Mouse (Mus musculus) liver, postnatal 0 days (tissue): ENCODE results near the gene Frmd6.

Experiments
- CTCF ChIP-seq: sonication (generic); IDR thresholded peaks from 2 replicates; pipeline ENCODE4 v1.5.1; 2016; ENCODE audit warnings: antibody characterized with exemption, low read depth
- EP300 ChIP-seq: IDR thresholded peaks from 2 replicates; pipeline ENCODE4 v1.6.1; 2016; ENCODE audit warnings: antibody characterized with exemption, low read depth, mild to moderate bottlenecking

GRCm38 (mm10) chr12:70834043-70834442, 8.7 kb downstream of the Frmd6 start:
- TF ChIP-seq CTCF = no peak
- TF ChIP-seq EP300 = no peak
